Mouse (Mus musculus) heart, embryonic 14.5 days (tissue): Measurements from ENCODE around the gene Olfr530. TPM values are rescaled to one million over a fixed set of nuclear protein-coding genes. Genes with fewer than 3 reads are reported as not detected.

ENCODE experiments used
- polyA plus RNA-seq: library from polyadenylated mRNA; unstranded; fragments of >200 nt; fragmentation: Nextera tagmentation; extraction: Ambion mirVana; gene quantifications from 2 replicates; pipeline ENCODE4 v1.2.1, GENCODE M21; 2014

The Olfr530 gene
- polyA plus RNA-seq, 1 experiment from 2014 or later, result not detected

Other genes starting within 250 kb of the Olfr530 start
- 38.2 and 40.8 TPM in 2 replicates for gene Mtg1, start 238.8 kb downstream of the Olfr530 start, polyA plus RNA-seq
- 0.11 TPM in 1 of 2 replicates, not detected in the other for gene Sprn, start 221.5 kb downstream of the Olfr530 start, polyA plus RNA-seq
- gene Olfr522, start 211.6 kb downstream of the Olfr530 start, polyA plus RNA-seq, result not detected in 2 replicates
- gene Olfr523, start 203.1 kb downstream of the Olfr530 start, polyA plus RNA-seq, result not detected in 2 replicates
- not detected in 2 replicates for gene Olfr524, start 170.4 kb downstream of the Olfr530 start, polyA plus RNA-seq
- not detected in 2 replicates for gene Cd163l1, start 158.1 kb downstream of the Olfr530 start, polyA plus RNA-seq
- gene 5830411N06Rik, start 129.0 kb downstream of the Olfr530 start, polyA plus RNA-seq, result not detected in 2 replicates
- gene Olfr525, start 55.5 kb downstream of the Olfr530 start, polyA plus RNA-seq, result not detected in 2 replicates
- gene Olfr527, start 42.3 kb downstream of the Olfr530 start, polyA plus RNA-seq, result not detected in 2 replicates
- gene Olfr60, start 14.7 kb downstream of the Olfr530 start, polyA plus RNA-seq, result not detected in 2 replicates
- not detected in 2 replicates for gene Olfr531, start 26.6 kb upstream of the Olfr530 start, polyA plus RNA-seq
- gene Olfr532, start 45.3 kb upstream of the Olfr530 start, polyA plus RNA-seq, result not detected in 2 replicates
- not detected in 2 replicates for gene Olfr533, start 87.0 kb upstream of the Olfr530 start, polyA plus RNA-seq
- not detected in 2 replicates for gene Olfr535, start 107.9 kb upstream of the Olfr530 start, polyA plus RNA-seq
- not detected in 2 replicates for gene Olfr536, start 131.1 kb upstream of the Olfr530 start, polyA plus RNA-seq
- not detected in 2 replicates for gene Olfr538, start 191.6 kb upstream of the Olfr530 start, polyA plus RNA-seq
- gene Olfr46, start 224.9 kb upstream of the Olfr530 start, polyA plus RNA-seq, result not detected in 2 replicates